Mouse (Mus musculus): ENCODE data around the gene Lrguk.
A peak's percentile ranks its signal among the peaks of the same experiment; 100 is the strongest.

The Lrguk gene

GRCm38 (mm10) chr6:34148021-34148420 lies 118.8 kb downstream of the Lrguk start:
- DNase-seq (ENCODE audit: low spot score) = no peak

GRCm38 (mm10) chr6:34148639-34149038 lies 119.4 kb downstream of the Lrguk start:
- no peak for DNase-seq (ENCODE audit: low spot score)

- DNase-seq (ENCODE audit: low spot score) = no peak
Measured at GRCm38 (mm10) chr6:34149066-34149465, 119.8 kb downstream of the Lrguk start.

GRCm38 (mm10) chr6:34149821-34150220 lies 120.6 kb downstream of the Lrguk start:
- DNase-seq (ENCODE audit: low spot score) = no peak

- DNase-seq (ENCODE audit: low spot score) = no peak
Measured at GRCm38 (mm10) chr6:34153069-34154052, 124.1 kb downstream of the Lrguk start.

- peak; percentile 66 for DNase-seq (ENCODE audit: low spot score)
Measured at GRCm38 (mm10) chr6:34154202-34154601, 125.0 kb downstream of the Lrguk start.

GRCm38 (mm10) chr6:34155137-34155804 lies 126.0 kb downstream of the Lrguk start:
- DNase-seq (ENCODE audit: low spot score) = no peak

- DNase-seq (ENCODE audit: low spot score) = no peak
Measured at GRCm38 (mm10) chr6:34156057-34156456, 126.8 kb downstream of the Lrguk start.

- no peak for DNase-seq (ENCODE audit: low spot score)
Measured at GRCm38 (mm10) chr6:34156841-34157748, 127.8 kb downstream of the Lrguk start.

GRCm38 (mm10) chr6:34159998-34160815 lies 131.0 kb downstream of the Lrguk start:
- DNase-seq (ENCODE audit: low spot score) = no peak

- no peak for DNase-seq (ENCODE audit: low spot score)
Measured at GRCm38 (mm10) chr6:34160816-34161310, 131.6 kb downstream of the Lrguk start.

GRCm38 (mm10) chr6:34161511-34161910 lies 132.3 kb downstream of the Lrguk start:
- DNase-seq (ENCODE audit: low spot score) = no peak

- no peak for DNase-seq (ENCODE audit: low spot score)
Measured at GRCm38 (mm10) chr6:34162607-34163006, 133.4 kb downstream of the Lrguk start.

- DNase-seq (ENCODE audit: low spot score) = no peak
Measured at GRCm38 (mm10) chr6:34163014-34163413, 133.8 kb downstream of the Lrguk start.

- no peak for DNase-seq (ENCODE audit: low spot score)
Measured at GRCm38 (mm10) chr6:34168834-34169233, 139.6 kb downstream of the Lrguk start.

GRCm38 (mm10) chr6:34170844-34171494 lies 141.7 kb downstream of the Lrguk start:
- no peak for DNase-seq (ENCODE audit: low spot score)

- no peak for DNase-seq (ENCODE audit: low spot score)
Measured at GRCm38 (mm10) chr6:34171748-34172457, 142.7 kb downstream of the Lrguk start.

GRCm38 (mm10) chr6:34173251-34173650 lies 144.0 kb downstream of the Lrguk start:
- DNase-seq (ENCODE audit: low spot score) = no peak

- DNase-seq (ENCODE audit: low spot score) = no peak
Measured at GRCm38 (mm10) chr6:34174715-34175114, 145.5 kb downstream of the Lrguk start.
